Mouse (Mus musculus): Measurements from ENCODE around the gene Trp53bp1.

GRCm38 (mm10) chr2:121294182-121294581 is 23.0 kb upstream of the Trp53bp1 start:
- TF ChIP-seq CTCF (IDR thresholded peaks at IDR 0.05; ENCODE audit: low read depth, low read length) (no peak), POLR2A (IDR thresholded peaks at IDR 0.05; ENCODE audit: extremely low read depth, insufficient read depth, low read length) (no peak)
